Mouse (Mus musculus) bone marrow macrophage, adult 2 months (primary cell): ENCODE data around the gene Olfr54.

Source experiments
- CTCF ChIP-seq: IDR thresholded peaks from 2 replicates; pipeline ENCODE4 v1.5.1; 2012; ENCODE audit warnings: low read depth, mild to moderate bottlenecking, low read length, moderate library complexity
- POLR2A ChIP-seq: IDR thresholded peaks from 2 replicates; pipeline ENCODE4 v1.6.1; 2012; ENCODE audit warnings: mild to moderate bottlenecking, low read depth, low read length, borderline replicate concordance

- TF ChIP-seq CTCF = no peak
- TF ChIP-seq POLR2A = no peak
Measured at GRCm38 (mm10) chr11:51051678-51052077, 37.6 kb downstream of the Olfr54 start.
